Mouse (Mus musculus) ovary, postnatal 14 days (tissue): ENCODE results near the gene Olfm2.
"Not testable (repeated sequence)": the region's sequence is repeated elsewhere in the genome, so short reads cannot be mapped to it uniquely, and the experiment has no call there.

Source experiments
- DNase-seq: peaks from one replicate; pipeline ENCODE4 v3.0.0; 2022; ENCODE audit warnings: low spot score

Olfm2 gene

GRCm38 (mm10) chr9:20653859-20654258 is 92.3 kb downstream of the Olfm2 start:
- DNase-seq: no peak

- no peak for DNase-seq
Measured at GRCm38 (mm10) chr9:20652260-20652658, 93.9 kb downstream of the Olfm2 start.

- DNase-seq: peak; percentile 95
Measured at GRCm38 (mm10) chr9:20651602-20652259, 94.4 kb downstream of the Olfm2 start, which contains the start of gene Pin1. Gene Pin1 (plus strand): TSS chr9:20652095.

GRCm38 (mm10) chr9:20645121-20645520 is 101.0 kb downstream of the Olfm2 start:
- no peak for DNase-seq

- peak; percentile 61 for DNase-seq
Measured at GRCm38 (mm10) chr9:20644360-20645081, 101.6 kb downstream of the Olfm2 start, which contains the start of gene Fbxl12. Gene Fbxl12 (minus strand): TSS chr9:20644767.

GRCm38 (mm10) chr9:20643781-20644180 is 102.4 kb downstream of the Olfm2 start:
- DNase-seq: no peak

- DNase-seq: peak; percentile 72
Measured at GRCm38 (mm10) chr9:20642896-20643466, 103.2 kb downstream of the Olfm2 start.

- DNase-seq: peak; percentile 61
Measured at GRCm38 (mm10) chr9:20642101-20642895, 103.9 kb downstream of the Olfm2 start, which contains the start of gene Ubl5. Gene Ubl5 (plus strand): TSS chr9:20642878.

GRCm38 (mm10) chr9:20641501-20641900 is 104.6 kb downstream of the Olfm2 start:
- no peak for DNase-seq

- DNase-seq: no peak
Measured at GRCm38 (mm10) chr9:20639486-20639885, 106.7 kb downstream of the Olfm2 start.

GRCm38 (mm10) chr9:20638552-20638951 is 107.6 kb downstream of the Olfm2 start:
- no peak for DNase-seq

GRCm38 (mm10) chr9:20636790-20637189 is 109.4 kb downstream of the Olfm2 start:
- DNase-seq: no peak

- no peak for DNase-seq
Measured at GRCm38 (mm10) chr9:20636256-20636655, 109.9 kb downstream of the Olfm2 start.

GRCm38 (mm10) chr9:20635676-20636075 is 110.5 kb downstream of the Olfm2 start:
- DNase-seq: not testable (repeated sequence)

GRCm38 (mm10) chr9:20631332-20631731 is 114.8 kb downstream of the Olfm2 start:
- DNase-seq: no peak
